Mouse (Mus musculus) large intestine, adult 2 months (tissue): ENCODE measurements at regions not wholly inside any gene's neighbourhood (a gene's known extent, or its start where the extent isn't known, plus 50 kb on each side); places are given as distances from the start of the nearest gene placed in this dataset.
A peak's percentile ranks its signal among the peaks of the same experiment; 100 is the strongest.

Source experiments
- DNase-seq: peaks from one replicate; pipeline ENCODE4 v3.0.0-alpha.2; 2012; ENCODE audit warnings: low read depth, low spot score
- WGBS: fragments of 180-500 bp; shearing (Covaris S2); methylation state at CpG from one replicate; pipeline ENCODE4 v1.1.7; 2018; 5-methylcytosine and 5-hydroxymethylcytosine counted together

DNA sequence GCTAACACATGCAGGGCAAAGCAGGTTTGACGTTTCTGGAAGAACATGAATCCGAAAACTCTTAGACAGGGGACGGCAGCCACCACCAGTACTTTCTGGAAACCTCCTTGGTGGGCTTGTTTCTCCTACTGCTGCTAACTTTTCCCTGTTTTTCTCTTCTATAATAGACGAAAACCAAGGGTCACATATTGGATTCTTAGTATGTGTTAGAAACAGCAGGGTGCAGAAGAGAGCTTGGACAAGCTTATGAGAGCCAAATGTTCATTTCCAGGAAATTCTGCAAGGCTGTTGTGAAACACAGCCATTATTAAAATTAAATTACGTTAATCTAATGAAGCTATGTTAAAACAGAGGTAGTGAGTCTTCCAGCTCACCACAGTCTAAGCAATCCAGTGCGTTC, 87.9 kb upstream of the Galnt15 start:
- WGBS, result 87% methylated on average over 6 of the region's 6 CpGs
- DNase-seq, result no peak

GRCm38 (mm10) chr14:31942266-31942960, 86.4 kb upstream of the Galnt15 start:
- WGBS, result 47% methylated on average over 3 of the region's 3 CpGs
- no peak for DNase-seq

DNA sequence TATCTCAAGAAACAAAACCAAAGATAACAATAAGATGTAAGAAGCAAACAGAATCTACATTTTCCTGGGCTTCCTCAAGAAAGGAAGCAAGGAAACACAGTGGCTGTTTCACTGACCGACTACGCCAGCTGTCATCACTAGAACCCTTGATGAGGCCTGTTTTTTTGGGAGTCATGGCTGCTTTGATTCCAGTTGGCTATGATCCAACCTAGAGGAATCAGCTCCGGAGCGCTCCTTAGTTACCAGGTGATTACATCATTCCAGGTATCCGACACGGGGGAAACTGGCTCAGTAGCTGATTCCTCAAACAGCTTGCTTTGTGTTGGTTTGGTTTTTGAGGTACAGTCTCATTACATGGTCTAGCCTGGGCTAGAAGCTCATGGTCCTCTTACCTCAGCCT, 84.1 kb upstream of the Galnt15 start:
- DNase-seq, result no peak
- 76% methylated on average over 6 of the region's 6 CpGs for WGBS

DNA sequence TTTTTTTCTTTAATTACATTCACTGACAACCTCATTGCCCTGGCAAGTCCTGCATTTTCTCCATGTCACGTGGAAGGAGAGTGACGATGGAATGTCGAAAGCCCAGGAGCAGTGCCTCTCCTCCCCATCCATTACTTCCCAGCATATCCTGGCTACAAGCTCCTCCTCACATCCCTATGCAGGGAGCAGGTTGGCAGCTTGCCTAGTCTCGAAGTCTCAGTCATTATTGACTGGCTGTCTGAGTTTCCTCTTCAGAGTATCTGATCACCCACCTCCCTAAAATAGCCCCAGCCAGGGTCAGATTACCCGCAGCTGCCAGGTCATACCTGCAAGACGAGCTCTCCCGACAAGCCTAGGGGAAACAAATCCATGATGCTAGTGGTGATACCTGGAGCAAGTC, 83.7 kb upstream of the Galnt15 start:
- WGBS, result 48% methylated on average over 7 of the region's 7 CpGs
- DNase-seq, result no peak

DNA sequence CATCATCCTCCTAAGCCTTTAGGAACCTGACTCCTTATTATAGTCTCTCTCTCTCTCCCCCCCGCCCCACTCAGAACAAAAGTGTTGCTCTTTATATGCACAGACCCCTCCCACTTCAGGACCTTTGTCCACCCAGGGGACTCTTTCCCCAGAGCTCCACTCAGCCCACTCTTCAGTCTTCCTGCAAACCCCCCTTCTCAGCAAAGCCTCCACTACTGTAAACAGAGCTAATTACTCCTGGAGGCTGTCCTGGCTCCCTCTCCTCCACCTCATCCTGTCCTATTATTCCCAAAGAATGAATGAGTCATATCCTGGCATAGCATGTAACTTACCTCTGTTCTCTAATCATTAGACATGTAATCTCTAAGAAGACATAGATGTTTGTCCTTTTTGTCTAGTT, 82.8 kb upstream of the Galnt15 start:
- DNase-seq, result no peak
- WGBS, result 48% methylated on average over 1 of the region's 1 CpGs

- WGBS, result 49% methylated on average over 7 of the region's 7 CpGs
- no peak for DNase-seq
These were observed 81.5 kb upstream of the Galnt15 start for GRCm38 (mm10) chr14:31947246-31947645.

- 29% methylated on average over 3 of the region's 3 CpGs for WGBS
- no peak for DNase-seq
These were observed 76.9 kb upstream of the Galnt15 start for GRCm38 (mm10) chr14:31951894-31952293.

- DNase-seq, result no peak
- 79% methylated on average over 4 of the region's 4 CpGs for WGBS
These were observed 75.0 kb upstream of the Galnt15 start for GRCm38 (mm10) chr14:31953783-31954182.

DNA sequence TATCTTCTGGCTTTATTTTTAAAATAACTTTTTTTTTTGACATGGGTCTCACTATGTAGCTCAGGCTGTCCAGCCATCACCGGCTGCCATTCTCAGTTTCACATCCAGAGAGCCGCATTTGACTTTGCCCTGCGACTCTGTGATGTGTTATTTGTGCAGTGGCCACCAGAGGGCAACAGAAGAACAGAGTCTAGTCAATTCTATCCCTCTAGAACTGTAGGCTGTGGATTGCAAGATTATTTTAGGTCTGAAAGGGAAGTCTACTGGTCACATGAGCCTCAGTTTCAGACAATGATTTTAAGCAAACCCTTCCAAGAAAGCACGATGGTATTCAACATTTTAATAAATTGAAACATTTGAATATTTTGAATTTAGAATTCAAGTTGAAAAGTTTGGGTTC, 73.8 kb upstream of the Galnt15 start:
- WGBS, result 2% methylated on average over 4 of the region's 4 CpGs

GRCm38 (mm10) chr14:31957211-31957638, 71.6 kb upstream of the Galnt15 start:
- DNase-seq, result no peak
- WGBS, result 79% methylated on average over 10 of the region's 10 CpGs

More for the DNA sequence above, 73.8 kb upstream of the Galnt15 start:
- DNase-seq, result peak; percentile 45

DNA sequence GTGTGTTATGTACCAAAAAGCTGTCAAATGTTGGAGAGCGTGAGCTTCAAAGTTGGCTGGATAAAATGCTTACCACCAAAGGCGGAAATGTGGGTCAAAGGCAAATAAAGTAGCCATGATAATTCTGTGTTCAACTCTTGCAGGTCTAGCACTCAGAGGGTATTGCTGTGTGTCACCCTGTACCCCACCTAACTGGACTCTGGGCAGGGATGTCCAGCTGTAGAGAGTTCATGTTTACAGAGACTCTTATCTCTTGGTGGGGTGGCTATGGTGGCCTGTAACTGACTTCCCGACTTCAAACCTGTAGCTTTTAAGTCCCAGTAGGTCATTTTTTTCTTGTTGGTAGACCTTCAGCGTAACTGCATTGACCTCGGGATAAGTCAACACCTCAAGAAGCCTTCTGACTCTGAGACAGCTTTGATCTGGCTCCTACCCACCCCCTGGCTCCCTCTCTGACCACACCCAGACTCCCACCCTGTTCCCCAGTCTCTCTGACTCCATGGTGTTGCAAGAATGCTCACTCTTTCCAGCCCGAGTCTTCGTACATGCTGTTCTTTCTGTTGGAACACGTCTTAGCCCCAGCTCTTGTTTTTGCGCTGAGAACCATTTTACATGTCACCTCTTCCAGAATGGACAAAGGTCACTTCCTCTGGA, 68.5 kb upstream of the Galnt15 start:
- DNase-seq, result no peak
- 62% methylated on average over 9 of the region's 9 CpGs for WGBS

GRCm38 (mm10) chr14:31961442-31961841, 67.3 kb upstream of the Galnt15 start:
- DNase-seq, result no peak
- WGBS, result 70% methylated on average over 5 of the region's 5 CpGs

DNA sequence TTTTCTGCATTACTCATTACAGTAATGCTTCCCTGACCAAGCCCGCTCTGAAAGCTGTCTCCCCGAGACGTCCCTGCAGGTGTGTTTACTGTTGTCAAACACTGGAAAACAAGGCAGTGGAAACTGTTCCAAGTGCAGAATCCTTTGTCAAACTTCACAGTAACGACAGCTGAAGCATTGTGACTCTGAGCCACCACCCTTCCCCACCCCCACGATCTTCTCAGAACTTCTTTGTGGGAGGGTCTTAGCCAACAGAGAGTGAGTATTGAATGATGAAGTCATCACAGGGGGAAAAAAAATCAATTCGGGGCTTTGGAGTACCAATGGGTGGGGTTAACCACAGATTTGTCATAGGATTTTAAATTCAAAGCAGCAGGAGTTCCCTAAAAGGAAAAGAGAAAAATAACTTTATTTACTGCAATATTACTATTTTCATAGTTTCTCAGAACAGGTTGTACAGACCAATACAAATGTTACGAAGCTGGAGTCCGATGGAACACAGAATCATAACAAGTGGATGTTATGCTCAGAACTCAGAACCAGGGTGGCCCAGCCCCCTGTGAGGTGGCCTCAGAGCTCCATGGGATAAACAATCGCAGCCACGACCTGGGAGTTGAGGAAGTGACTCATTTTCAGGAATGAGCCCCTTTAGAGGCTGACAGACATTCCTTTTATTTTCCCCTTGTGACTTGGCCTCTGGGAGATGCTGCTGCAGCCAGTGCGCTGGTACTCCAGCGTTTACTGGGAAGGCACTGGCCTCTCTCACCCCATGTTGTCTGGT, 65.5 kb upstream of the Galnt15 start:
- 20% methylated on average over 12 of the region's 12 CpGs for WGBS

GRCm38 (mm10) chr14:31964076-31964475, 64.7 kb upstream of the Galnt15 start:
- DNase-seq, result no peak
- 60% methylated on average over 2 of the region's 2 CpGs for WGBS

More for the DNA sequence above, 65.5 kb upstream of the Galnt15 start:
- DNase-seq, result no peak

- DNase-seq, result no peak
- 76% methylated on average over 4 of the region's 4 CpGs for WGBS
These were observed 64.0 kb upstream of the Galnt15 start for GRCm38 (mm10) chr14:31964831-31965230.

DNA sequence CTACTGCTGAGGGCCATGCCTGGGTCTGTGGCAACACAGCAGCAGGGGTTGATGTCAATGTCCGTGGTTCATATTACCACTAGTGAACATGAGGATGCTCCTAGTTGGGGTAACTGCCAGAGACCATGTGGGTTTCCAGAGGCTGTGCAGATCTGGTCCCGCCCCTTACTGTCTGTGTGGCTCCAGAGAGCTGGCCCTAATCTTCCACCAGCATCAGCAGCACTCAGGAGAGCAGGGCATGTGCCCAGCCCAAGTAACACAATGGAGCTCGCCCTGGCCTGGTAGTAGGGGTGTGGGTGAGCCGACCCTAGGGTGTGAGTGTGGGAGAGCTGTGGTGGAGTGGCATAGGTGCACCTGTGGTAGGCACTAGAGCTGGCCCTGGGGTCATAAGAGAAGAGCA, 59.3 kb upstream of the Galnt15 start:
- WGBS, result 77% methylated on average over 4 of the region's 4 CpGs

DNA sequence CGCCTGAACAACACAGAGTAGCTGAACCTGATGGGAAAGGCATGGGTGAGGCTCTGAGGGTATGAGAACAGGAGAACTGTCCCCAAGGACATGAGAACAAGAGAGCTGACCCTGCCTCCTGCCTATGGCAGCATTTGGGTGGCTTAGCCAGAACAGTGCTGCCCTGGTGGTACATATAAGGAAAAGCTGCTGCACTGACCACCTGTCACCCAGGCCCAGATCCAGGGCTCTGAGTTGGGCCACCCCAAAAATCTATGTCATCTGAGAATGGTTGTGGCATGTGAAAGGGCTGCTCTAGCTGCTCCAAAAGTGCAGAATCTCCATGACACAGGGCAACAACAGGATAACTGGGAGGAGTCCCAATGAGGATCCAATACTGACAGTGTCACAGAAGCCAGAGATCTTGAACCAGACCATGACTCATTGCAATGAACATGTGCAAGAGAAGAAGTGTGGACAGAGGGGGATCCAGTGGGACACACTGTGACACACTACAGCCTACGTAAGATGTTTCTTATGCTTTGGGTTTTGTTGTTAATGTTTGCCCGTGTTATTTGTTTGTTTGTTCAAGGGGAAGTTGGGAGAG, 58.5 kb upstream of the Galnt15 start:
- no peak for DNase-seq
- 63% methylated on average over 3 of the region's 3 CpGs for WGBS

More for the DNA sequence above, 59.3 kb upstream of the Galnt15 start:
- no peak for DNase-seq

DNA sequence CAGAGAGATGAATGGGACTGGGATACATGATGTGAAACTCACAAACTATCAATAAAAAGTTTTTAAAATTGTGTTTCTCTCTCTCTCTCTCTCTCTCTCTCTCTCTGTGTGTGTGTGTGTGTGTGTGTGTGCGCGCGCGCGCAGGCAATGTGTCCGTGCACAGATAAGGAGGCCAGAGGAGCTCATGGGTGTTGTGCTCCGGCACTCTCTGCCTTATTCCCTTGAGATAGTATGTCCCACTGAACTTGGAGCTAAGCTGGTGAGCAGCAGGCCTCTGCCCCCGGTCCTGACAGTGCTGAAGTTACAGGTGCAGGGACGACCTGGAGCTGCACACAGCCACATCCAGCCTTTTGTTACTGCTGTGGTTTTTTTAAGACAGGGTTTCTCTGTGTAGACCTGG, 57.9 kb upstream of the Galnt15 start:
- no peak for DNase-seq
- WGBS, result 89% methylated on average over 9 of the region's 9 CpGs

GRCm38 (mm10) chr14:31973702-31974101, 55.1 kb upstream of the Galnt15 start:
- no peak for DNase-seq
- 83% methylated on average over 4 of the region's 4 CpGs for WGBS

GRCm38 (mm10) chr14:31978196-31978595, 50.6 kb upstream of the Galnt15 start:
- DNase-seq, result no peak
- 76% methylated on average over 4 of the region's 4 CpGs for WGBS
